Mouse (Mus musculus) heart, postnatal 36 days (tissue): ENCODE data around the gene Zbtb16. TPM values are rescaled to one million over a fixed set of nuclear protein-coding genes. Genes with fewer than 3 reads are reported as not detected.

Experiments used
- DNase-seq, 2 experiments: peaks; one replicate each; pipeline ENCODE4 v3.0.0; 2021 to 2022
- intact Hi-C: fragments of 180-260 bp; cut with DNase I; formaldehyde crosslinking; loops from one replicate; pipeline ENCODE4 v1.15.1; 2025
- total RNA-seq, 2 experiments: library from RNA; stranded (reverse); gene quantifications; 2 replicates each; pipeline ENCODE4 v1.2.3; 2021

The Zbtb16 gene
- total RNA-seq, 2 experiments from 2014 or later, result 118 to 222 TPM

- intact Hi-C loops, result no loop called here
- DNase-seq, result peak; percentile 18 to 20
Observed at GRCm38 (mm10) chr9:48831560-48832460, 4.2 kb downstream of the Zbtb16 start.

GRCm38 (mm10) chr9:48828839-48829238 is 7.2 kb downstream of the Zbtb16 start:
- intact Hi-C loops, result no loop called here

GRCm38 (mm10) chr9:48826377-48826889 is 9.6 kb downstream of the Zbtb16 start:
- intact Hi-C loops, result no loop called here
- peak; percentile 22 to 30 for DNase-seq

More at GRCm38 (mm10) chr9:48828839-48829238, 7.2 kb downstream of the Zbtb16 start:
- DNase-seq, result peak; percentile 21 to 25

- intact Hi-C loops, result no loop called here
- DNase-seq, result peak; percentile 26 to 38
Observed at GRCm38 (mm10) chr9:48824533-48825130, 11.4 kb downstream of the Zbtb16 start.

- DNase-seq, result peak in 1 of 2 experiments; percentile 7
- intact Hi-C loops, result no loop called here
Observed at GRCm38 (mm10) chr9:48823851-48824250, 12.2 kb downstream of the Zbtb16 start.

GRCm38 (mm10) chr9:48823319-48823705 is 12.7 kb downstream of the Zbtb16 start:
- peak in 1 of 2 experiments; percentile 23 for DNase-seq

GRCm38 (mm10) chr9:48822586-48823318 is 13.3 kb downstream of the Zbtb16 start:
- DNase-seq, result peak; percentile 26 to 40
- intact Hi-C loops, result no loop called here

More at GRCm38 (mm10) chr9:48823319-48823705, 12.7 kb downstream of the Zbtb16 start:
- intact Hi-C loops, result no loop called here

GRCm38 (mm10) chr9:48821916-48822585 is 14.0 kb downstream of the Zbtb16 start:
- peak in 1 of 2 experiments; percentile 28 for DNase-seq
- intact Hi-C loops, result no loop called here

- peak in 1 of 2 experiments; percentile 32 for DNase-seq
- intact Hi-C loops, result no loop called here
Observed at GRCm38 (mm10) chr9:48821431-48821830, 14.6 kb downstream of the Zbtb16 start.

GRCm38 (mm10) chr9:48820791-48821190 is 15.2 kb downstream of the Zbtb16 start:
- intact Hi-C loops, result no loop called here
- DNase-seq, result no peak

- DNase-seq, result no peak
- intact Hi-C loops, result no loop called here
Observed at GRCm38 (mm10) chr9:48819695-48820094, 16.3 kb downstream of the Zbtb16 start.

- DNase-seq, result no peak
- intact Hi-C loops, result no loop called here
Observed at GRCm38 (mm10) chr9:48819137-48819536, 16.9 kb downstream of the Zbtb16 start.

- intact Hi-C loops, result no loop called here
- no peak for DNase-seq
Observed at GRCm38 (mm10) chr9:48817907-48818306, 18.1 kb downstream of the Zbtb16 start.

- intact Hi-C loops, result no loop called here
- no peak for DNase-seq
Observed at GRCm38 (mm10) chr9:48817399-48817793, 18.6 kb downstream of the Zbtb16 start.

GRCm38 (mm10) chr9:48816678-48817398 is 19.2 kb downstream of the Zbtb16 start:
- DNase-seq, result no peak
- intact Hi-C loops, result no loop called here

GRCm38 (mm10) chr9:48816157-48816556 is 19.9 kb downstream of the Zbtb16 start:
- DNase-seq, result no peak
- intact Hi-C loops, result no loop called here

- intact Hi-C loops, result no loop called here
- no peak for DNase-seq
Observed at GRCm38 (mm10) chr9:48814881-48815495, 21.0 kb downstream of the Zbtb16 start.

GRCm38 (mm10) chr9:48813960-48814880 is 21.8 kb downstream of the Zbtb16 start:
- peak; percentile 64 to 66 for DNase-seq
- intact Hi-C loops, result no loop called here
